Mouse (Mus musculus): Measurements from ENCODE around the gene Msto1.
A peak's percentile ranks its signal among the peaks of the same experiment; 100 is the strongest.
"Not testable (repeated sequence)": the region's sequence is repeated elsewhere in the genome, so short reads cannot be mapped to it uniquely, and the experiment has no call there.

Msto1 gene

DNA sequence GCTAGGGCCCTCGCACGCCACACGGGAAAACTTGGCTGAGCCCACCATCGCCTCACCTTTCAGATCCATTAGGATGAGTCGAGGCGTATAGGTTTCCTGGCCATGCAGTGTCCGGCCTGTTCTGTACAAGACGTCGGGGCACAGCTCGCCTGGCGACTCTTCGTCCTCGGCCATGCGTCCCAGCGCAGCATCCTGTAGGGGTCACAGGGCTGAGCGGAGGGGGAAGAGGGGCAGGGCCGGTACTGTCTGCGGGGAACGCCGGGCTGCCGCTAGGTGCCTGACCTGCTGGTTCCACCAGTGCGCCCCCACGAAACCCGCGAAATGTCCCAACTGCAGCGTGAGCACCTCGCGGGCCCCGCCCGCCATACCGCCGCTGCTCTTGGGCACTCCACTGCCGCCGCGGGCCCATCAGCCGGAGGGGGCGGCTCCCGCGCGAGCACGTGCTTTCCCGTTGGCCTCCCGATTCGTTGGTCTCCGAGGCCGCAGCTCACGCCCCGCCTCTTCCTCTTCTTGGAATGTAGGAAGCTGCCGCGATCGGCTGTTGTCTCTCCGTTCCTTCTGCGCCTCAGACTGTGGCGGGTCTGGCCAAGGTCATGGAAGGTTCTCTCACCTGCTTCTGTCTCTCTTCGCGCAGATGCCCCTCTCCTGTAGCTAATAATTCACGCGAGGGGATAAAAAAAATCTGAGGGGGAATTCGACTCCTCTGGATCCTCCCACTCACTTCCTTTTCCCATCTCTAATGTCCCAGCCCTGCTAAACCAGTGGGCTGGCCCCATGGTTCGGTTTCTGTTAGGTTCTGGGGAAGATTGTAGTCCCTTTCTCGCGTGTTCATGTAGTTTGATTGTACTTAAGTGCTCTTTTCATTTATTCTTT lies at the start of gene Msto1:
Msto1 (minus strand) TSS at position 489 of the 873 bp plus-strand sequence.
- DNase-seq, result peak; percentile 90 to 91

DNA sequence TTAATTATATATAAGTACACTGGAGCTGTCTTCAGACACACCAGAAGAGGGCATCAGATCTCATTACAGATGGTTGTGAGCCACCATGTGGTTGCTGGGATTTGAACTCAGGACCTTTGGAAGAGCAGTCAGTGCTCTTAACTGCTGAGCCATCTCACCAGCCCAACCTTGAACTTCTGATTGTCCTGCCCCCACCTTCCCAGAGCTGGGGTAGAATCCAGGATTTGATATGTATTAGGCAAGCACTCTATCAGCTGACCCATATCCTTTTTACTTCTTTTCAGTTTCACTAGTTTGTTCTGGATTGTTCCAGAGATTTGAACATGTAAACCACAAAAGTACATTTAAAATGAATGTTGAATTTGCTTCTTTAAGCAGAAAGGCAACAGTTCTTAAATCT lies 49.4 kb upstream of the Msto1 start:
- DNase-seq, result not testable (repeated sequence)

DNA sequence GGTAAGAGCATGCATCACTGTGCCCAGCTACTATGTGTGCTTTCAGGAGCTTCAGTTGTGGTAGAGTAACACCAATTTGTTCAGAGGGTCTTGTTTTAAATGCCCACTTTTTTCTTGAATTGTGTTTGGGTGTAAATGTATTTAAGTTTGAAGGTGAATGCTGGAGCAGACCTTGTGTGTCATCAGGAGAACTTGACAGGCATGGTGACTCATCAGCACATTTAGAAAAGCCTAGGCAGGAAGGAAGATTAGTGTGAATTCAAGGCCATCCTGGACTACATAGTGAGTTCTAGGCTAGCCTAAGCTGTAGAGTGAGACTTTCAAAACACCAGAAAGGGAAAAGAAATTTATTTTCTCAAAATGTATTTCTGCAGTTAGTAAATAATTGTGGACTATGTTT lies 39.9 kb upstream of the Msto1 start:
- no peak for DNase-seq

DNA sequence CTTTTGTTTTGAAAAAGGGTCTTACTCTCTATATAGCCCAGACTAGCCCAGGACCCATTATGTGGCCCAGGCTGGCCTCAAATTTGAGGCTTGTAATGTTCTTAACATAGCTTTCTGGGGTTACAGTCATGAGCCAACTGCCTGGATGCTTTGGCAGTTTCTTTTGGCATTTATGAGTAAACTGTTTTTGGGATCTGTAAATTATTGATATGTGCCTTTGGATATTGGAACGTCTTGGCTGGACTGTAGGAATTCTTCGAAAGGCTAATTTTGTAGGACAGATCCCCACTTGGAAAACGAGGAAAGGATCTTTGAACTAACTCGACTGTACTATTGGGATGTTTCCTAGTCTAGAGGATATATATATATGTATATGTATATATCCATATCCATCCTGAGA lies 39.4 kb upstream of the Msto1 start:
- DNase-seq, result no peak

DNA sequence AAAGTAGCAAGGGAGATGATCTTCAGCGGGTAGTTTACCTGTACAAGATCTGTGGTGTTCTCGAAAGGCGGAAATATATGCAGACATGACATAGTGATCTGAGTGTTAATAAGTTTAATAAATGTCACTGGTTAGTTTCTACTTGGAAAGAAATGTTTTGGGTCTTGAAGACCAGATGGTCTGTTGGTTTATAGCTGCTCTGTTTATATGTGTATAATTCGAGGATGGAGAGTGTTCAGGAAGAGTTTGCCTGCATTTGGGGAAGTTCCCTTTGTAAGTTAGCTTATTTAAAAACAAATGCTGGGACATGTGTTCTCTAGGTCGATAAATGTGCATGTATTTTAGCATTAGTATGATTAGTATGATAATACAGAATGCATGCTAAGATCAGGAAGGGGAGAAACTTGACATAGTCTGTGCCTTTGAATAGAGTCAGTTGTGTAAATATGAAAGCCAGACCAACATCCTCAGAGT lies 37.6 kb upstream of the Msto1 start:
- no peak for DNase-seq

DNA sequence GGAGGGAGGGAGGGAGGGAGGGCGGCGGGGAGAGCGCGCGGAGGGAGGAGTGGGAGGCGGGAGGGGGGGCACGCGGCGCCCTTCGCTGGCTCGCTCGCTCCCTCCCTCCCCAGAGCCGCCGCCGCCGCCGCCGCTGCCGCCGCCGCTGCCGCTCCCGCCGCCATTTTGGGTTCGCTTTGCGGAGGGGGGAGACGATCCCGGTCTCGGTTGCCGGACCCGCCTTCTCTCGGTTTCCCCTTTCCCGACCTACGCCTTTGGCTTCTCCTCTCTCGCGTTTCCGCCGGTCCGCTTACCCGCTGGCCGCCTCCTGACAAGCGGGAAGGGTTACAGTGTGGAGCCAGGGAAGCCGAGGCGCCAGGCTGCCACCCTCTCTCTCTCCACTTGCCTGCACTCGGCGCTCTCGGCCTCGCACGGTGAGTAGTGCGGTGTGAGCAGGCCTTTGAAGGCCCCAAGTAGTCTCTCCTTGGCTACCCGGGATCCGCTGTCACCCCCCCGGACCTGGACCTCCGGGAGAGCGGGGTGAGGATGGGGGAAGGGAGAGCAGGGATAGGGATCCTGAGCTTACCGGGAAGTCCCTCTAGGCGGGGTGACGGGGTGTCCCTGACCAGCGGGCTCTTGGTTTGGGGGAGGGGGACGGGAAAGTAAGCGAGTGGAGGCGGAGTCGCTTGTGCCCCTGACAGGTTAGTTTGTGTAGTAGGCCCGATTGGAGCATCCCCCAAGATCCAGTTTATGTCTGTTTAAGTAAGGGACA lies 37.0 kb upstream of the Msto1 start, which contains the start of the genes Ash1l and Dap3:
Ash1l (plus strand) TSS at position 47 of the 751 bp plus-strand sequence.
Dap3 (minus strand) TSS at position 606 of the 751 bp plus-strand sequence.
- peak; percentile 64 to 74 for DNase-seq

DNA sequence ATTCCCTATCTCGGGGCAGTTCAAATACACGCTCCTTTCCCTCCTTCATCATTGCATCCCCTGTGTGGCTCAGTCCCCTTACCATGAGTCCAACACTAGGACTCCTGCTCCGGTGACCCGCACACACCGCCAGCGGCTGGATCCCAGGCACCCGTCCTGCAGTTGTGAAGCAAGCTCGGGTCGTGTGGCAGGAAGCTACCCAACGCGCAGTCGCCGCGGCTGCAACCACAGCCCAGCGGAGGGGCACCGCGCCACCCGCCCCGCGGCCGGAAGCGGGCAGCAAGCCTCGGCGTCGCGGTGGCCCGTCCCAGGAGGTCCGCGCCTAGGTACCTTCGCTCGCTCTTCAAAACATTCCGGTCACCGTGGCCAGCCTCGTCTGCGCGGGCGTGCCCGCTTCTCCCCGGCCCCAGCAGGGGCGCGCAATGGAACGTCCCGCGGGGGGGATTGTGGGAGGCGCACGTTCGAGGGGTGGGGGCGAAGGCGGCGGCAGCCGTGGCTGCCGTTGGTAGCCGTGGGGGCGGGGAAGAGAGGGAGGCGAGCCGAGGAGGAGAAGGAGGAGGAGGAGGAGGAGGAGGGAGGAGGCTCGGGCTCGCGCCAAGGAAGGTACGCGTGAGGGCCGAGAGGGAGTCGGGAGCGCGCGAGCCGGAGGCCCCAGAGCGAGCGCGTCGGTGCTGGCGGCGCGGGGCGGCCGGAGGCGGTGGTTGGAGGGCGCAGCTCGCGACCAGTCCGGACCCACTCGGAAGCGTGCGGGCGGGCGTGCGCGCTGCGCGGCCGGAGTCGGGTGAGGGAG lies 36.2 kb upstream of the Msto1 start:
- peak; percentile 79 to 81 for DNase-seq

DNA sequence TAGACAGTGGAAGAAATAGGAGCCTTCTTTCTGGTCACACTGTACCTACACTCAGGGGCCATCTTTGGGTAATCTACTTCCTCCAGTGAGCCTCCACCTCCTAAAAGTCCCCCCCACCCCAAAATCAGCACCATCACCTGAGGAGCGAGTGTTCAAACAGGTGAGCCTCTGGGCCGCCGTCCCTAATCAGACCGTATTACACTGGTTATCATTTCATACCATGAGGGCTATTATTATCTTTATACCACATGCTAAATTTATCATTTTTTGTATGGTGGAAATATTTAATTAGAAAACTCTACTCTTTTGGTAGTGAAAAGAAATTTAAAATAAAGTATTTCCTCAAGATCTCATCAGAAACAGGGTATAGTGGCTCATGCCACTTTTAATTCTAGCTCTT lies 30.3 kb upstream of the Msto1 start:
- DNase-seq, result no peak

DNA sequence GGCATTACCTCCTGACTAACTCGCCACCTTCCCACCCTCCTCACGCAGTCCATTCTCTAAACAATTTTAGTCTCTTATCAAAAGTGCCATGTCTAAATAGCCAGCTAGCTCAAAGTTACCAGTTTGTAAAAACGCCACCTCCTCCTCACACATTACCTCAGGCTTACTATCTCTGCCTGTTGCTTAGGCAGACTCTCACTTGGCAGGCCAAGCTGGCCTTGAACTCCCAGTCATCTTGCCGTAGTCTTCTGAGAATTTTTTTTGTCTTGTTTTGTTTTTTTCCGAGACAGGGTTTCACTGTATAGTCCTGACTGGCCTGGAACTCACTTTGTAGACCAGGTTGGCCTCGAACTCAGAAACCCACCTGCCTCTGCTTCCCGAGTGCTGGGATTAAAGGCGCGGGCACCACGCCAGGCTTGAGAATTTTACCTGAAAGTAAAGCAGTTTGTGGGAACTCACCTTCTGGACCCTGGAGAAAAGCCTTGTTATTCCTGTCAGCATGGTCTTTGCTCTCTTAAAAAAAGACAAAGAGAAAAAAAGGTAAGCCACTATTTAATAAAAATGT lies 28.6 kb upstream of the Msto1 start:
- DNase-seq, result no peak

DNA sequence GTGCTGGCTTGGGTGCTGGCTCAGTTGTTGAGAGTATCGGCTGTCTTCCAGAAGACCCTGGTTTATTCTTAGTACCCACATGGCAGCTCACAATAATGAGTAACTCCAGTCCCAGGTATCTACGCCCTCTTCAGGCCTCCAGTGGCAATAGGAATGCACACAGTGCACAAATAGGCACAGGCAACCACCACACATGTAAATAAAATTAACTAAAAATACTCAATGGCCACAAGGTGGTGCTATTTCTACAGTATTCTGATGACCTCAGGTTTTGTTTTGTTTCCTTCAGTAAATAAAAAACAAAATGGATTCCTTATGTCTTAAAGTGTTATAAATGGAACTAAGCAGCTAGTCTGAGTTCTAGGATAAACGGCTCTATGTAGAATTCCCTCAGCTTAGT lies 25.9 kb upstream of the Msto1 start:
- DNase-seq, result no peak

DNA sequence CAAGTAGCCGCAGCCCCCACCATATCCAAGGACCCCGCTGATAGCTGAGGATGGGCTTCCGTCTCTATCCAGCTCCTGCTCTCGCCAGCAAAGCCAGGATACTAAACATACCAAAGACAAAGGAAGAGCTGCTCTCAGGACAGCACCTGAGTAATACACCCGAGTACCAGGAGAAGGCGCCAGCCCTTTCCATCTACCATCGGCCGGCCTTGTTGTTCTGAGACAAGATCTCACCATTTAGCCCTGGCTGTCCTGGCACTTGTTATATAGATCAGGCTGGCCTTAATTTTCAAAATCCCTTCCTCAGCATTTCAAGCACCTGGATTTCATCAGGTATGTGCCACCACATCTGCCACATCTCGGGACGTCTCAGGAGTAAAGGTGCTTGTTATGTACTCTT lies 25.3 kb upstream of the Msto1 start:
- DNase-seq, result no peak

DNA sequence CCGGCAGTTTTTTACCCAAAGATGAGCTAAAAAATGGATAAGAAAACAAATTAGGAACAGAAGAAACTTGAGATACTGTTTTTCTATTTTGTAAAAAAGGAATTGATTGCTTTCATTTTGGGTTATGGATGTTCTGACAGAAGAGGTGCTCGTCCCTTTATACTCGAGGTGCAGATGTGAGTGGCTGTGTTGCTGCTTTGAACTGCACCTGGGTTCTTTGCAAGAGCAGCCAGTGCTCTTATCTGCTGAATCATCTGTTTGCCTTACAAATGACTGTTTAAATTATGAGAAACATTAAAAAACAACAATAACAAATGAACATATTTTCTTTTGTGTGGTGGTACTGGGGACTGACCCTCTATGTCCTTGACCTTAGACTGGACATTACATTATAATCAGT lies 15.7 kb upstream of the Msto1 start:
- DNase-seq, result no peak

DNA sequence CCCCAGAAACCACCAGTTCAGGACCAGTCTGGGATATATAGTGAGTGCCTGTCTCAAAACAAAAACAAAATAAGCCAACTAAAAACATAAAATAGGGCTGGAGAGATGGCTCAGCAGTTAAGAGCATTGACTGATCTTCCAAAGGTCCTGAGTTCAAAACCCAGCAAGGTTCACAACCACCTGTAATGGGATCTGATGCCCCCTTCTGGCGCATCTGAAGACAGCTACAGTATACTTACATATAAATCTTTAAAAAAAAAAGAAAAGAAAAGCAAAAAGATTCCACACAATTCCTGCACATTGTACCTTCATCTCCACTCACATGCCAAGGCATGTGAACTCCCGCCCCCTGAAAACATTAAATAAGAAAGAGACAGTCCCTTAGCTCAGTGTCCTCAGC lies 11.9 kb upstream of the Msto1 start:
- no peak for DNase-seq

DNA sequence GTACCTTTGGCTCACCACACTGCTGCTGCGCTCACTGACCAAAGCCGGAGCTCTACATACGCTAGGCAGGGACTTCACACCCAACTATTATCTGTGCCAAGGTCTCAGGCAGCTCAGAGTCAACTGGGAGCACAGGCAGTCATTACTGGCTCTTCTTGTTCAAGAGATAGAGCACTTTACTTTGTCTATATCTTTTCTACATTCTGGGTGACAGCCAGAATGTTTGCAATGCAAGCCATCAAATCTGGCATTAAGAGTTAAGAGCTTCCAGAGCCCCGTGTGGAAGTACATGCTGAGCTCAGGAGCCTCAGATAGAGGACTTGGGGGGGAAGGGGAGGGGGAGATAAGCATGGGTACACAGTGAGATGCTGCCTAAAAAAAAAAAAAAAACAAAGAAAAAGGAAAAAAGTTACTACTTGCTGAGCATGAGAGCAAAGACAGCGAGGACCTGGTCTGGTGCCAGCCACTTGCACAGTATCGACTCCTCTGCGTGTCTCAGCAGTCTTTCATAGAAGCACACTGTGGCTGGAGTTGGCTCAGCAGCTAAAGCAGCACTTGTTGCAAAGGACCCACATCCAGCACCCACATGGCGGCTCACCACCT lies 10.3 kb upstream of the Msto1 start:
- DNase-seq, result no peak

DNA sequence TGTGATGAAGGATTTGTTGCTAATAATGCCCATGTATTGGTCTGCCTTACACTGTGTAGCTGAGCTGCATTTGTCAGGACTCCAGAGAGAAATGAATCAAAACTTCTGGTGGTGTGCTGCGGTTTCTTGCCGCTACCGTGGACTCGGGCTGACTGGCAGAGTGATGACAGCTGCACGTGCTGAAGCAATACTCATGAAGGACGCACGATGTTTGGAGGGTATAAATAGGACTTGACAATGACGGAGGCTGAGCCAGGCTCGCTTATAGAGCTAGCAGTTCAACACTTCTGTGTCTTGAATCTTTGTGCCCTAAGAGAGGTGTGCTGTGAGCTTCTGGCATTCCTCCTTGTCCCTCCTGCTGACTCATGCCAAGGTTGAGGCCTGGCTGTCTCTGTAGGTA lies 7.6 kb upstream of the Msto1 start:
- no peak for DNase-seq

DNA sequence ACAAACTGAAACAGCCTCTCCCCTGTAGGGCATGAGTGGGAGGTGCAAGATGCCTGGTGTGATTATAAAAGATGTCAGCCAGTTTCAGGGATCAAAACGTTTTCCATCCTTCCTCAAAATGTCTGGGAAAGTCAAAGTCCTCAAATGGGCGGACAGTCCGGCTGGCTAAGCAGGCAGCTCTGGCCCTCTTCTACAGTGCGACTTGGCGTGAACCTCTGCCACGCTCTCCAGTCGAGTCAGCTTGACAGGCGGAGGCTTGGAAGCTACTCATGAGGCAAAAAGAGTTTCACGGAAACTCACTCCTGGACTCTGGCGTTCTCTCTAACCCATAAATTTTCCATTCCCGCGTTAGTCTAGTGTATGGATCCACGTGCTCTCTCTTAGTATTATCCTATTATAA lies 5.2 kb upstream of the Msto1 start:
- no peak for DNase-seq

DNA sequence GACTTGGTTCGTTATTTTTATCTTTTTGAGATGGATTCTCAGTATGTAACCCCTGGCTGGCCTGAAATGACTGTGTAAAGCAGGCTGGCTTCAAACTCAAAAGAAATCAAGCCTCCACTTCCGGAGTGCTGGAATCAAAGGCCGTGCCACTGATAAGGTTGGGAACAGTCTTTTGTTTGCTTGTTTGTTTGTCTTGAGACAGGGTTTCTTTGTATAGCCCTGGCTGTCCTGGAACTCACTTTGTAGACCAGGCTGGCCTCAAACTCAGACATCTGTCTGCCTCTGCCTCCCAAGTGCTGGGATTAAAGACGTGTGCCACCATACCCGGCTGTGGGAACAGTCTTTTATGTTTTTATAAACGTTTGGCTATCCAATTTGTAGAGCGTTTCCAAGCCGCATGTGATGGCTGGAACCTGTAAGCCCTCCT lies 598 bp upstream of the Msto1 start:
- DNase-seq, result no peak

DNA sequence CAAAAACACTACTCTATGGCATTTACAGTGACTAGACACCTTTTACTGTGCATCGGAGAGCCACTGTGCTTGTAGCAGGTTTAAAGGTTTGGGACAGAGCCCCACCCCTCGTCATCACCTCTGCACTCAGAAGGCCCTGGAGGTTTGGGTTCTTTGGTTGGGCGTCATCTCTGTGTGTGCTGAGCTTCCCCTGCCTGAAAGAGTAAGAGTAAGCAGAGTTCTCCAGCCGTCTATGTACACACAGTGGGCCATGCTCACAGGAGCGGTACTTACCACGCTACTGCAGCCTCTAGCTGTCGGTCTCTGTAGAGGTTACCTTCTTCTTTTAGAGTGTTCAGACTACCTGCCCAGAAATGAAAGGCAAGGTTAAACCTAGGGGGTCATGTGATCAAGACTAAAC lies 1.2 kb downstream of the Msto1 start:
- no peak for DNase-seq

DNA sequence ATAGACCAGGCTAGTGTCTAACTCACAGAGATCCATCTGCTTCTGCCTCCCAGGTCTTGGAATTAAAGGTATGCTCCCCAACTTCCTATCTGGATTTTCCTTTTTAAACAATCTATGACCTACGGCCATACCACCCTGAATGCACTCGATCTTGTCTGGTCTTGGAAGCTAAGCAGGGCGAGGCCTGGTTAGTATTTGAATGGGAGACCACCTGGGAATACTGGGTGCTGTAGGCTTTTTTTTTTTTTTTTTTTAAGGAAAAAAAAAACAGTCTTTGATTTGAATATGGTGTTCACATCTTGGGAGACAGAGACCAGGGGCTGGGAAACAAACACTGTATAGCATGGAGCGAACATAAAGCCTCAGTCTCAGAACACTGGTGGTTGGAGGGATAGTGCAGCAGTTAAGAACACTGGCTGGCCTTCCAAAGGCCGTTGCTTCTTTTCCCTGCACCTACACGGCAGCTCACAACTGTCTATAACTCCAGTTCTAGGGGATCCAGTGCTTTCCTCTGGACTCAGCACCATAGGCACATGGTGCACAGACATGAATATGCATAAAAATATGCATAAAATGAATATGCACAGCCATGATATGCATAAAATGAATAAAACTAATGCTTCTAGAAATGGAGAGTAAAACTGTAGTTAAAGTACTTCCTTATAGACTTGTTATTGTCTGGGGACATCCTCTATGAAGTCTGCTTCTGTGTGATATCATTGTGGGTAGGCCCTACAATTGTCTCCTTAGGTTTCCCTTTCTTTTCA lies 7.2 kb downstream of the Msto1 start:
- DNase-seq, result no peak

DNA sequence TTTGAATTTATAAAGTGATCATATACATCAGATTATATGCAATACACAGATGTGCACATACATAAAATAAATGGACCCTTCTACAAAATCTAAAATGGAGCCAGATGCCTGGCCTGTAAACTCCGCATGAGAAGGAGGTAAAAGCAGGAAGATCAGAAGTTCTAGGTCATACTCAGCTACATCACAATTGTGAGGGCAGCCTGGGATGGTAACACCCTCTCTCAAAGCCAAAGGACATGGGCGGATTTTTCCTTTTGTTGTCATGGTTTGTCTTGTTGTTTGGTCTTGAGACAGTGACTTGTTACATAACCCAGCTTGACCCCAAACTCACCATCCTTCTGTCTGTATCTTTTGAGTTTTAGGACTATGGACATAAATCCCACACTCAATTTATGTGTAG lies 8.1 kb downstream of the Msto1 start:
- no peak for DNase-seq

DNA sequence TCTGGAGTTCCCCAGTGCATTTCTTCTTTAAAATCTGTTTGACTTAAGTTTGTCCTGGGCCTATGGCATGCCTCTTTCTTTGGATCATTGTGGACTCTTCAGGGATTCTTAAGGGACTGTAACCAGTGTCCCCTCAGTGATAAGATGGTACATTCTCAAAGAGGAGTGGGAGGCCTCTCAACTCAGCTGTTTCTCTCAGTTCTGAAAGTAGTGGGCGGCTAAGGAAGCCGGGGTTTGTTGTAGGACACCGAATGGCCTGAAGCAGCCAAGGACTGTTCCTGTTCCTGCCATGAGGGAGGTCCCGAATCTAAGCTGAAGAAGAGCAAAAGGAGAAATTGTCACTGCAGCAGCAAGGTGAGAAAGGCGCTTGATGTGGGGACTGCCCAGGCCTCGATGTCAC lies 8.6 kb downstream of the Msto1 start:
- no peak for DNase-seq

Data from spleen, adult 18-20 months (tissue).